Mouse (Mus musculus) right cerebral cortex, postnatal 4 days (tissue): ENCODE results near the gene Sorbs1.

ENCODE experiments used
- DNase-seq: peaks from one replicate; pipeline ENCODE4 v3.0.0-alpha.2; 2022

The Sorbs1 gene

DNA sequence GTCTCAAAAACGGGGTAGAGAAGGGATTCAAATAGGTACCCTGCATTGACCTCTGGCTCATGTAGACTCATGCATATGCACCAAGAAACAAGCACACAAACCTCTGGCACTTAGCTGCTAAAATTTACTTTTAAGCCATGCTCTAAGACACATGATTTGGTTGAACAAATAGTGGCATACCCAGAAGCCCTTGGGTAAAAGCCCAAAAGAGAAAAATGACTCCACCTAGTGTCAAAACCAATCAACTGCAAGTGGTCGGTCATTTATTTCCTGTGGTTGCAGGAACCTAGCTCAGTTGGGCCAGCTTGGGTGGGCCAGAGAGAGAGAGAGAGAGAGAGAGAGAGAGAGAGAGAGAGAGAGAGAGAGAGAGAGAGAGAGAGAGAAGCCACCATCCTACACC lies 109.0 kb downstream of the Sorbs1 start:
- DNase-seq: no peak

DNA sequence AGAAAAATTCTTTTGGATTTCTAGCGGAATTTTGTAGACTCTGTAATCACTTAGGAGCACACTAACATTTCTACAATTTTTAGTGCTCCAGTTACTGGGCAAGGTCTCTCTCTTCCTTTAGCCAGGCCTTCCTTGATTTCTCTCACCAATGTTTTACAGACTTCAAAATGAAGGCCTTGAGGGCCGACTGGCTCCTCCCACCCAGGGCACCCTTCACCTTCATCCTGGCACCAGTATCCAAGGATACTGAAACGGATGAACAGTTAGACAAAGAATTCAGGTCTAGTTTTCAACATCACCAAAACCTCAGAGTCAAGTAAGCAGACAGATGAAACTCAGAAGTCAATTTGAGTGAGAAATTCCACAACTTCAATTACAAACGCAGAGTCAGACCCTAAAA lies 109.6 kb downstream of the Sorbs1 start:
- no peak for DNase-seq

DNA sequence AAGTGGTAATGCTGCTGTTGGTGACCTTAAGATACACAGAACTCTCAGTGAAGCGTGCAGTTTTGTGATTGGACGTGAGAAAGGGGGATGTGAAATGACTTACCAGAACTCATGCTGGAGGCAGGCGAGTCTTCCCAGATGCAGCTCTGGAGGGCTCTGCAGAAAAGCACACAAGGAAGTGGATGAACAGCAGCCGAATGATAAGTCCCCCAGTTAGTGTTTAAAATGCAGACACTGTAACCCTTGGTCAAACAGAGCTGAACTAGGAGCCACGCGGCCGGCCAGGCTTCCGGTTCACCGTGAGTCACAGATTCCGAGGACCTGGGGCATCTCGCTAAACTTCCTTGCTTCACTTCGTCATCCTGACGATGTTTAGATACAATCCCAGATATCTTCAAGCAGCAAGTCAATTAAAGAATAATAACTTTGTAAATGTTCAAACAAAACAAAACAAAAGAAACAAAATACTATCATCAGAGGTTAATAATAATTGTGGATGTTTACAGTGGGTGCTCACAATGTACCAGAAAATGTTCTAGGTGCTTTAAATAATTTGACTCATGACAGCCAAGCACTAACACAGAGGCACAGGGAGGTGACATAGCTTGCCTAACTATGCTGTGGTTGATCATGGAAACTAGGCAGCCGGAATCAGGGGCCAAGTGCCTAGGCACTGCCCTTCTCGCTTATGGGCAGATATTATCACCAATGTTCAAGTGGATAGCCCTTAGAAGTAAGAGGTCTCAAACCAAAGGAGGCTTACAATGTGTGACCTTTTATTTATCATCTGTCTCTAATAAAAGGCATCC lies 111.2 kb downstream of the Sorbs1 start:
- no peak for DNase-seq

DNA sequence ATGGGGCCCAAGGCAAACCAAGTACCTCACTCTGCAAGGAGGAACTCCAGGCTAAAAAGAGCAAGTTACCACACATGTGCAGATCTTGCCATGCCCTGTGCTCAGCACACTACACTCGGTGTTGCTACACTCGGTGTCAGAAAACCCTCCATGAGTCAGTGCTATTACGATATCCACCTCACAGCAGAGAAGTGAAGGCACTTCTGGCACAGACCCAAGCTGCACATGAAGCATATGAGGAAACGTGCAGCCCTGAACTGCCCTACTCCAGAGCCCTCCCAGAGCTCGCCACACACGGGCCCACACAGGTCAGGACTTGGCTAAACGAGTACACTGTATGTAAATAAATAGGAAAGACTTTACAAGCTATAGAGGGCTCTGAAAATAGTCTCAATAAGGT lies 112.4 kb downstream of the Sorbs1 start:
- no peak for DNase-seq

DNA sequence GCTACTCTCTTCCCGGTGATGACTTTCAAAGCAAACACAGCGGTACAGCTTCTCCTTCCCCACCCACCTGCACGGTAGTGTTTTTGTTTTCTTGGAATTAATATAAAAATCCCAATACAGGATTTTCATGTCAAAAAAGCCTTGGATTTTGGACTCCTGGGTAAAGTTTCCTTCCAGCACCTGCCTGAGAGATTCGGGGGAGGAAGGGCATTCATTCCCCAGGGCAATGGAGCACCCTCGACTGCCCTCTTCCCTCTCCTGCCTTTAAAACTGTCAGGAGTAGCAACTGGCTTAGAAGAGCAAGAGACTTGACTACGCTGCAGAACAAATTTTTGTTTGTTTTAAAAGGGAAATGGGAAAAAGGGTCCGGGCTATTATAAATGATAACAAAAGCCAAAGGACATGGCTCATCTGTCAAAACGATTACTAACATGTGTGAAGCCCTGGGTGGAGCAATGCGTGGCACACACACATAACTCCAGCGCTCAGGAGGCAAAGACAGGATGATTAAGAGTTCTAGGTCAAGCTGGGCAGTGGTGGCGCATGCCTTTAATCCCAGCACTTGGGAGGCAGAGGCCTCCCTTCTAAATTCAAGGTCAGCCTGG lies 113.1 kb downstream of the Sorbs1 start:
- DNase-seq: no peak

DNA sequence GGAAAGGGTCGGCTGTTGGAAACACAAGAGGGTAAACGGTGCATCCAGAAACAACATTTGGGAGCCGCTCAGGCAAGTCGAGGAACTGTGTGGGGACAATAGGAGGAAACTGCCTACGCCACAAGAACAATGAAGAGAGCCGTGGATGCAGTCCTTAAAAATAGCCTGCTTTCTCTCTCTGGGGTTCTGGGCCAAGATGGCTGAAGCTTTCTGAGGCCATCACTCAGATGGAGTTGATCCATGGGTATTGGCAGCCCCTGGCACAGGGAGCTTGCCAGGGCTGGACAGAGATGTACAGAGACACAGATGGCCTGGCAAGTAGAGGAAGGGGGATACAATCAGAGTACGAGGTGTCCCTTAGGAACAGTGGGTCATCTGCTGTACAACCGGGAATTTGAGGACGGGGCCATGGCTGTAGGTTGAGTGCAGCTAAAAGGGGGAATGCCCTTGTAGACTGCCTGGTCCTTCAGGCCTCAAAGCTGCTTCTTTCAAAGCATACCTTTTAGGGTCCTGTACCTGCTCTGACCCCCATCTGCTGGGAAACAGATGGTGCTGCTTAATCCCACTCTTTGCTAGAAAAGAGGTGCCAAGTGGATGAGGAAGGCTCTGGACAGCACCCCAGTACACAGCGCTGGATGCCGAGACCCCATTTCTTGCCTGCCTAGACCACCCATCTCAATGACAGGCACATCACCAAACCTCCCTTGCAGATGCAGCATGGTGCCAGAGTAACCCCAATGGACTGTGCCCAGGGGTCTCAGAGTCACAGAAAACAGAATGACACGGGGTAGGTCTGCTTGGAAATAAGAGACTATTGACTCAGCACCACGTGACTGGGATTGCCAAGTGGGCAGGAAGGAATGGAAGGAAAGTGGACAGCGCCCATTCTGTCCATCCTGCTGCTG lies 117.6 kb downstream of the Sorbs1 start:
- no peak for DNase-seq

DNA sequence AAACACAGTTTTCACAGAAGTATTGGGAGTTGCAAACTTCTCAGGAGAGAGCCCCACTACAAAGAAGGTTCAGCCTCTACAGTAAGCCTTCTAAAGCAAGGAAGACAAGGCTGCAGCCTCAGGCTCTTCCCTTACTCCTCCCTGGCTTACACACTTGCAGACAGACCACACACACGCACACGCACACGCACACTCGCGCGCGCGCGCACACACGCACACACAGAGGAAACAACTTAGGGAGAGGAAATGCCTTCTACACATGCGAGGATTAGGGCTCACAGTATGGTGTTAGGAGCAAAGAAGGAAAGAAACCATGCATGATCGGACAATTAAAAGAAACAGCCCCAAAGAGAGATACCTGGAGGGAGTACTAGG lies 118.3 kb downstream of the Sorbs1 start:
- no peak for DNase-seq

DNA sequence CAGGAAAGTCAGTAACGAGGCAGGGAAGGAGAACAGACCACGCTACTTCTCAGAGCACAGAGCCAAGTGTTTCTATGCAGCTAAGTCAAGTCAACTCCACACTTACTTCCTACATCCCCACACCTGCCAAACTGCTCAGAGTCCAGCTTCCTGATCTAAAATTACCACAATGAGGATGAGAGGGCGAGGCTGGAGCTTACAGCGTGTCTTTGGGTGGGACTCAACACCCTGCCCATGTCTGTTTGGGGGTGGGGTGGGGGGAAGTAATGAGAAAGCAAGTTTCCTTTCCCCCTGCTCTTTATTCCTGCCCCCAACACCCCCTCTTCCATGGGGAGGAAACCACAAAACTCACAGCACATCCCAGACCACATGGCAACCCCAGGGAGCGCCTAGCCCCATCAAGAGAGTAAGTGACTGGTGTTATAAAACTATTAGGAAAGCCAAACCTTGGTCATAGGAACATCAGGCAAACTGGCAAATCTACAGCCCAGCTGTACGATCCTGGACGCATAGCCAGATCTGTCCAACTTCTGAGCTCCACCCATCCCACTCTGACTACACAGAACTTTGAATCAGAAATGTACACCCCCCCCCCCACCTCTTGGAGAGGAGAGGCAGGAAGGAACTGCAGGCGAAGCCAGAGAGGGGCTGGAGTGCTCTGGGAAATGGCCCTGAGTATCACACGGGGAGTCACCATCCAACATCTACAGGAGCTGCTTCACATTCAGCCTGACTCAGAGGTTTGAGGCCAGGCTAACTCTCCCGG lies 118.8 kb downstream of the Sorbs1 start:
- no peak for DNase-seq

DNA sequence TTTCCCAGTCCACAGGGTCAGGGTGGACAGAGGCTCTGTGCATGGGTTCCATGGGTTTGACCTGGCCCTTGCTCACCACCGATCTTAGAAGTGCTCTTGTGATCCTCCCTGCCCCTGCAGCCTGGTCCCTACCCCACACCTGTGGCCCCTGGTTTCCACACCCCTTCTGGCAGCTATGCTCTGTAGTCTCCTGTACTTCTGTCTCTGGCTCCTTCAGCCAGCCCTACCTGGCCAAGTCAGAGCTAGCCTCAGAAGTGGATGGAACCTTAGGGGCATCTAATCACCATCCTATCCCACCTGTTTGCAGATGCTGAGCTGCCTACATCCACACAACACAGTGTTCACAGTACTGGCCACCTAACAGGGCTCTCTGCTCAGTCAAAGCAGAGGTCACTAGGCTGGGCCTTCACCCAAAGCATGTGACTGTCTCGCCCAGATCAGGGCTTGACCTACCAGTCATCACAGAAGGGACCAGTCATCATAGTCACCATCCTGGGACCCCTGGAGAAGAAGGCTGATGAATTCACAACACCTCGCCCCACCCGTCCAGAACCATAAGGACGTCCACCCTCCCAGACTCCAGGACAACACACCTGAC lies 120.7 kb downstream of the Sorbs1 start:
- DNase-seq: no peak

DNA sequence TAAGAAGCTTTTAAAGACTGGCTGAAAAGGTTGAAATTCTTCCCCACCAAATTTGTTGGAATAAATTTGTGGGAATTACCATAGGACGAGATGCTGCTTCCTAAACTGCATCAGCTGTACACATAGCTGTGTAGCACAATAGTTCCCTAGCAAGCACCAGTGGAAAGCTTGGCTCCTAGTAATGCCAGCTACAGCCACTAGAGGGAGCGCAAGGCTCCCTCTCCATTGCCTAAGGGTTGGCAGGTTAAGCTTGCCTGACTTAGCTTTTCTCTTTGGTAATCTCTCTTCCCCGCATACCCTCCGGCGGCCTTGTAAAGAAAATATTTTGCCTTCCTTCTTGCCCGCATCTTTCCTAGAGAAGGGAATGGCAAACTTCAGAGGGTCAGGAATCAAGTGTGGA lies 122.1 kb downstream of the Sorbs1 start:
- peak; percentile 84 for DNase-seq

DNA sequence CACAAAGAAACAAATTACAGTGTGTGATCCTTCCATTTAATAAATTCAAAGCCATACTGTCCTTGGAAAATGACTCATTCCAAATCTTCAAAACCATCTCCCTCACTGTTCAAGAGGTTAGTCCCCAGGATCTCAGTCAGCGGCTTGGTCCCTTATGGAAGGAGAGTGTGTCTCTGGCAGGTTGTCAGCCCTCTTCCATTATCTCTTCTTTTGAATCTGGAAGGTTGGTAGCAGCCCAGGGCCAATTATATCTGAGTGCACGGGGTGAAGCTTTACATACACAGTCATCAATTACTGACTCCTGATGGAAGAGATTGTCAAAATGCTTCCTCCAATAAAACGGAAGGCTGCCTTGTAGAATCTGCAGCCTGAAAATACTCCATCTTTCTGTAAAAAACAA lies 126.7 kb downstream of the Sorbs1 start:
- DNase-seq: no peak

DNA sequence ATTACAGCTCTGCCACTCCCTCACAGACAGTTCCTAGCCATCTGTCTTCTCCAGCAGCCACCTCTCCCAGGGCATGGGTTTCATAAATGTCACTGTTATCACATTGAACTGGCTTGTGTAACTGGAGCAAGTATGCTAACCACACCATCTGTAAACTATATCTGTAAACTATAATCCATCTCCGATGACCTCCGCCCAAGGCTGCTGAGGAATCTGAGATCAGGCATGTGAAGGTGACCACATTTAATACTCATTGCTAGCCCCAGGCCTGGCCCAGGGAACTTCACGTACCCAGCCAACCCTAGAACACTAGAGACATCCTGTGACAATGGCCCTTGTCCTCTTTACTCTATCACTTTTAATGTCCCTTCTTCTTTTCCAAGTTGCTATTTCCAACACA lies 128.2 kb downstream of the Sorbs1 start:
- no peak for DNase-seq

DNA sequence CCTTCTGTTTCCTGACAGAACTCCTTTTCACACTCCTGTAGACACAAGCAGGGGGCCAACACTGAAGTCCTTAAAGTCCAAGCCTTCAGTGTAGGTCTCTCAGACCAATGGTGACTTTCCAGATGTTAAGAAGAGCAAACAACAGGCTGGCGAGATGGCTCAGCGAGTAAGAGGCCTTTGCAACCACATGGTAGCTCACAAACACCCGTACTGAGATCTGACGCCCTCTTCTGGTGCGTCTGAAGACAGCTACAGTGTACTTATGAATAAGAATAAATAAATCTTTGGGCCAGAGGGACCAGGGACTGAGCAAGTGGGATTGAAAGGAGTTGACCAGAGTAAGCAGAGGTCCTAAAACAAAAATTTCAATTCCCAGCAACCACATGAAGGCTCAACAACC lies 129.6 kb downstream of the Sorbs1 start:
- DNase-seq: no peak

DNA sequence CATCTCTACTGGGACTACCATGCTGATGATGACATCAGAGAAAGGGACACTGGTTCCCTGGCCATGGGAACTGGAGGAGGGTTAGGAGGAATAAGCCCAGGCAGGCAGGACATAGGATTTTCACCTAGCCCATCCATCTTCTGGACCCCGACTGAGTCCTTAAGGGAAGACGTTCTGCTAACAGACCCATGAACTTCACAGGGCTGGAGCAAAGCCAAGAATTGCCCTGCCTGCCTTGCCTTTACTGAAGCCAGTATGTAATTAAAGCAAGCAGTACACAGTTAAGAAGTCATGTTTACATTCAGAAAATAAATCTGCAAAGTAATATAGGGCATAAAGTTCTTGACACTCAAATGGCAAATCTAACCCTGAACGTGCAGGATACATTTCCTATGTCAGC lies 132.9 kb downstream of the Sorbs1 start:
- no peak for DNase-seq

DNA sequence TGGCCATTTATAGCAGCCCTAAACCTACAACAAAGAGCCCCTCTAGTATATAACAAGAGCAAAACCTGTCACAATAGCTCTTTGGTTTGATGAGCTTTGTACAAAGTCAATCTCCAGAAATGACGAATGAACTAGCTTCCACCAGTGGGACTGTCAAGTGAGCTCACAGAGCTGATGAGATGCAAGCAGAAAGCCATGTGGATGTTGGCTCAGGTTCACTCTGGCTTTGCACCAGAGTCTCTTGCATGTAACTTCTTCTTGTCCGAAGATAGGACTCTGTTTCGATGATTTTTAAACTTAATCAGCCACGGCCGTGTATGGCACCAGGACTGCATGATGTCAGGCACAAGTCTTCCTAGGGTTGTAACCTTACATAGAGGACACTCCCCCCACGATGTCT lies 133.6 kb downstream of the Sorbs1 start:
- no peak for DNase-seq

DNA sequence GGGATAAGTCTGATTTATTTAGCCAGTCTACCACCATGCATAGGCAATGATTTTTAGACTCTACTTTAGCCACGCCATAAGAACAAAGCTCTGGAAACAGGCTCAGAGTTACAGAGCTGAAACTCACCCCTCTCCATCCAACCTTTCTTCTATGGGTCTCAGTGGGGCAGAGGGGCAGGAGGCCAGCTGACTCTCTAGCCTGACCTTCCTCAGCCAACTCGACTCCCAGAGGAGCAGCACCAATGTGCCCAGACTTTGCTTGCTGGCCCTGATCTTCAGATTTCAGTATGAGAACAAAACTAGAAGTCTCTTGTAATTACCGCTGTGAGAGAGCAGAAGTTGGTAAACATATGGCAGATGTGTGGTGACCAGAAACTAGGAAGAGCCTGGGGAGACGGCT lies 134.5 kb downstream of the Sorbs1 start:
- no peak for DNase-seq

DNA sequence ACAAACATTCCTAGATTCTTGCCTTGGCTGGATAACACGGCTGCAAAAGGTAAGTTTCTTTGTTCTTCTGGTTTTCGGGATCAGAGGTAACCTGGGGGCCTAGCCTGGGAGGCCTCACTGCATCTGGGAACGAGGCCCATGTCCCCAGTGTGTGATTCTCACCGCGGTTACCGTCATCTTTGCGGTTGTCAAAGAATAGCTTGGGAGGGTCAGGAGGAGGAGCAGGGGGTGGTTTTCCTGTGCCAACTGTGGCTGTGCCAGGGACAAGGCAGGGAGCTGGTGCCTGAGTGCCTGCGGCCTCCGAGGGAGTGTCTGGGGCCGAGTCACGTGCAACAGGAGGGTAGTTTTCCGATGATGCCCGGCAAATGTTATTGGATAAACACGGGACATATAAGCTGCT lies 135.9 kb downstream of the Sorbs1 start:
- DNase-seq: no peak

DNA sequence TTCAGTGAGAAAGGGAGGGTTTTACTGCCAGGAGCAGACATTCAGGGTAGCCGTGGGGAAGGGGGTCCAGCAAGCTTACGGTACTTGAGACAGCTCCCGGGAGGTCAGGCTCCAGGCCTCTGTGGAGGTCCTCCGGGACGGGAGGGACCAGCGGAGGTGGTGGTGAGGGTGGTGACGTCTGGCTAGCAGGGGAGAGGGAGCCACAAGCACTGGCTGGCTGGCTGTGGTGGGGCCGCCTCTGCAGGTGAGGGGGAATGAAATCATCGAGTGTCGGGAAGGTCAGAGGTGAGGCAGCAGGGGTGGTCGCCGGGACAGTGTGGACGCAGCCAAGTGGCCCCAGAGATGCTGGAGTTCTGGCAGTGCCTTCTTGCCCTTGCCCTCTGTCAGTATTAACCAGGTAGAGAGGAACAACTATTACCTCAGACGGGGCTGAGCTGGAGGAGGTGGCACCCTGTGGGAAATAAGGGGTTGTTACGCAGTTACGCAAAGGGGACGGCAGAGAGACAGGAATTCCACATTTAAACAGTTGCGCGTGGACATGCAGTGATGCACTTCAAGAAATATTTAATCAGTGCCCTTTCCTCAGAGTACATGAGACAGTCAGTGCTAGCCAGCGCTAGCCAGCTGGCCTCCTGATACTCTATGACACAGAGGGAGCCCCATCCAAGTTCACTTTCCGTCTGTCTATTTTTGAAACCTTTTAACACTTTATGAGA lies 136.9 kb downstream of the Sorbs1 start:
- DNase-seq: no peak

DNA sequence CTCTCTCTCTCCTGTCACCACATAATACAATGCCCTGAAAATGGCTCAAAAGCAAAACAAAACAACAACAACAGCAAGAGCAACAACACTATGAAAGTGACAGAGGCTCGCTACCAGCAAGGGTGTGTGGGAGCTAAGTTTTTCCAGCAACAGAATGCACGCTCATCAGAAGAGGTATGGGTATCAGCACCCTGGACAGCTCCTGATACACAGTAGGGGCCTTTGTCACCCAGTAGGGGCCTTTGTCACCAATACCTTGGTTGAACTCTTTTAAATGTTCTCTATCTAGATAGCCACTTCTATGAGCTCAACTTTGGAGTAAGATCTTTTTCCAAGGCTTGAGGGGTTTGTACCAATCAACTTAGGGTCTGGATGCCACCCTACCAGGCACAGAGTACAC lies 138.9 kb downstream of the Sorbs1 start:
- DNase-seq: no peak

DNA sequence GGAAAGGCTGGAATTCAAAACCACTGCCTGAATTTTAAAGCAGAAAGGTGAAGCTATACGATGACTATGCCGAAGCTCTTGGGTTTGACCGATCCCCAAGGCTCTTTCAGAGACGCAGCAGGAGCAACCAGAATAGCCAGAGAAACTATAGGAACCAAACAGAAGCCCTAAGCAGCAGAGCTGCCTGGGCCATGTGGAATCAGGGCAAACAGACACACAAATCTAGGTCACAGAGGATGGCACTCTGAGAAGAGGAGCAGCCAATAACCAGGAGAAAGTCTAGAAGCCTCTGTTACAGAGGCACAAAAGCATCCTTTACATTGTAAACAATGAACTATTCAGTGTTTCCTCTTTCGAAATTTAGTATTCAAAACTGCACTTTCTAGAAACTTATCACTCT lies 140.9 kb downstream of the Sorbs1 start:
- DNase-seq: no peak

DNA sequence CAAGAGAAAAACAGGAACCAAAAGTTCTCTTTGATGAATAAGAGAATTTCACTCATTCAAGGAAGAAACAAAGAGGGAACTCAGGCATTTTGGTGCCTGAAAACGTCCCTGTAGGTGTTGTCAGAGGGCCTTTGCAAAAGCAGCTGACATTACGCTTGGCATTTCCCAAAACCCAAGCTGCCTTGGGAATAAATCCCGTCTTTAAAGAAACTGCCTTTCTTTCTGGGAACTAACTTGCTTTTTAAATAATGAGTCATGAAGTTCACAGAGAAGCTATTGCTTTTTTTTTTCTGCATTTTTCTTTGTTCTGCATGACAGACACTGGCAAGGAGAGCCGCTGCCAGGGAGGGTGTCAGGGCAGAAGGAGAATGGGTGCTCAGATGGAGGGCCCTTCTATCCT lies 141.7 kb downstream of the Sorbs1 start:
- DNase-seq: no peak
